Mouse (Mus musculus) adrenal gland, postnatal 4 days (tissue): Measurements from ENCODE around the gene Snd1. TPM values are rescaled to one million over a fixed set of nuclear protein-coding genes. Genes with fewer than 3 reads are reported as not detected.

ENCODE experiments used
- DNase-seq, 2 experiments: peaks; one replicate each; pipeline ENCODE4 v3.0.0; 2021 to 2022; ENCODE audit warnings: low spot score in 2 of 2, mixed read lengths in 2 of 2
- total RNA-seq, 2 experiments: library from RNA; stranded (reverse); gene quantifications; 2 replicates each; pipeline ENCODE4 v1.2.3; 2021

Gene Snd1
- total RNA-seq, 2 experiments from 2014 or later = 148 to 163 TPM

DNA sequence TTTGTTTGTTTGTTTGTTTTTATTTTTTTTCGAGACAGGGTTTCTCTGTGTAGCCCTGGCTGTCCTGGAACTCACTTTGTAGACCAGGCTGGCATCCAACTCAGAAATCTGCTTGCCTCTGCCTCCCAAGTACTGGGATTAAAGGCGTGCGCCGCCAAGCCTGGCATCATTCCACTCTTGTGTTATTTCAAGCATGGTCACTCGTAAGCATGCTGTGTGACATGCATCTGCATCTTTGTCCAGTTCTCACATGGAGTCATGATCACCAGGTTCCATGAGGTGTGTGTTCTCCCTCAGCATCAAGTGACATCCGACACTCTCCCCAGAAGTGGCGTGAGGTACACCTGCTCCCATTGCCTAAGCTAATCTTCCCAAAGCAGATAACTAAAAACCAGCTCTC, 460.8 kb downstream of the Snd1 start:
- no peak for DNase-seq

DNA sequence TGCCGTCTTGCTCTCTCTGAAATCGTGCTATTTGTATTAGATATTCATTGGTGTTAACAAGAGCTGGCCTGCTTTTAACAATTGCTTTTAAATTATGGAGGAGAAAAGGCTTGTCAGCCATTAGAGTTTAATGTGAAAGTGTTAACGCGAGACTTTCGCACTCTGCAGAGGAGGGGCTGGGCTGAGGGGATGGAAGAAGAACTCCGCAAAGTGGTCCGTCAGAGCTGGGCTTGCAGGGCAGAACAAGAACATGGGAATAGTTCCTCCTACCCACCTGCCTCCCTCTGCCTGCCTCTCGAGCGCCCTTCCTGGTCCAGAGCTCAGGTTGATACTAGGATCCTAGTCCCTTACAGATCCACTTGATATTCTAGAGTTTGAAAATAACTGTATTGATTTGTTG, 472.3 kb downstream of the Snd1 start:
- no peak for DNase-seq

DNA sequence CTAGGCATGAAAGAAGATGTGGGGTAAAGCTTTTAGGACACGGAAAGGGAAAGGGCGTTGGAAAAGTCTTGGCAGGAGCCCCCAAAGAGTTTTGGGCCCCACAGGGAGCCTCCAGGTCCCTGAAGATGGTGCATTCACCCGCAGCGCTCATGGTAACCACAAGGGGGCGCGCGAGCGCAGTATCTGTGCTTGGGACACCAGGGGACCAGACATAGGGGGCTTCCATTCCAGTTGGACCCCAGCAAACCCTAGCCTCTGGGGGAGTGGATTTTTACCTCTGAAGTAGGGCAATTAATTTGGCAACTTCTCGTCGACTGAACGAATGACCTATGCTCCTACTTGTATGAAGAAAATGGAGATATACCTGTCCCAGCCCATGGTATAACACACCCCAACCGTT, 474.3 kb downstream of the Snd1 start:
- DNase-seq = peak; percentile 50 to 60

DNA sequence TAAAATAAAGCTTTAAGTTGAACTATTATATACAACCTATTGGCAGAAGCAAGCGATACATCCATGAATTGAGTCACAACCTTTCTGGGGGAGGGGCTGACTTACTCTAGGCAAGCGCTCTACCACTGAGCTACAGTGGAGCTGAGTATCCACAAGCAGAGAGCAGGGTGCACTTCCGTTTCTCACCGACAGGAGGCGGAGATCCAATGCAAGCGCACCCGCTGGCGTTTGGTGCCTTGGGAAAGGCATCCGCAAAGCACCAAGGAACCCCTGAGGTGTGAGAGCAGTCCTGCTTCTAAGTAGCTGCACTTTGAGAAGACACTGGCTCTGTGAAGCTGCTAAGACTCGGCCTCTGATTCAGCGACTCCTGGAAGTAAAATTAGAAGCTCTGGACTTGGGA, 480.6 kb downstream of the Snd1 start:
- peak in 1 of 2 experiments; percentile 29 for DNase-seq

DNA sequence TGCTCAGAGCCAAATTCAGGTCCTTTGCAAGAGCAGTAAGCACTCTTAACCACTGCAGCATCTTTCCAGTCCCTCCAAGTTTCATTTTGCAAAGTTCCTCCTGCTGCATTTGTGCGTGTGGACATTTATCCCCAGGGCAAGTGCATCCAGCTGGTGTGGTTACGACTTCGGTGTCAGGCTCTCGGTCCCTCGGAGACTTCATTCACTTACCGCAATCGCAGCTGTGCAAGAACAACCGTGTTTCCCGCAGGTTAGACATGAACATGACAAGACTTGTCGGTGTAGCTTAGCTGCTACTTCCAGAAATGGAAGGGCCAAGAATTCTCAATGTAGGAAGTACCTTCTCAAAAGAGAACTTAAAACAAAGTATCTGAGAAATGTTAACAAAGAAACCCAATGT, 482.5 kb downstream of the Snd1 start:
- DNase-seq = no peak

DNA sequence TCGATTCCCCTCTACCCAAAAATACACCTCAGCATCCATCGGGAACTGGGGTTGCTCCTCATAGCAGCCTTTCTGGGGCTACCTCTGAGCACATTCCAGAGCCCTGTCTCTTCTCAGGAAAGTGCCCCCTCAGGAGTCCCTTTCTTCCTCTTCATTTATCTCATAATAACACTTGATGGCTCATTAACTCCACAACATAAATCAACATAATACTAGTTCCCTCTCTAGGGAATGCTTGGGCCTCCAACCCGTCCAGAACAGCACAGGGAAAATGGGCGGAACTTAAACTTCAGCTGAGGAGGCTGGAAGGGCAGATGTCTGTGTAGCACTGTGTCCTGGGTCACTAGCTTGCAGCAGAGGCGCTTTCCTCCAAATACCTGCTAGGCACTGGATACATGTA, 488.2 kb downstream of the Snd1 start:
- DNase-seq = no peak

DNA sequence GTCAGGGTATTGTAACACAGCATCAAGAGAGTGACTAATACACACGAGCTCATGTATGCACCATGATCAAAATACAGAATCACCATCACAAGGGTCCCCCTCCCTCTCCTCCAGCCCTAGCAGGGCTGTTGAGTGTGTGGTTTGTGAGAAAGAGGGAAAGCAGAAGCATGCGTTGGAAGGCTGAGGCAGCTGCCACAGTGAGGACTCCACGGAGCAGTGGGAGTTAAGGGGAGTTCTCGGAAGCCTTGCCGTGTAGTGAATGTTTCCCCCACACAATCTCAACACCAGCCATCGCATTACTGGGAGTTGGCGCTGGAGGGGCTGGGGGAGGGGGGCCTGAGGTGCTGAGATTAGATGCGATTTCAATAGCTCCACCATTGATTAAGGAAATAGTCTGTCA, 490.3 kb downstream of the Snd1 start:
- no peak for DNase-seq

DNA sequence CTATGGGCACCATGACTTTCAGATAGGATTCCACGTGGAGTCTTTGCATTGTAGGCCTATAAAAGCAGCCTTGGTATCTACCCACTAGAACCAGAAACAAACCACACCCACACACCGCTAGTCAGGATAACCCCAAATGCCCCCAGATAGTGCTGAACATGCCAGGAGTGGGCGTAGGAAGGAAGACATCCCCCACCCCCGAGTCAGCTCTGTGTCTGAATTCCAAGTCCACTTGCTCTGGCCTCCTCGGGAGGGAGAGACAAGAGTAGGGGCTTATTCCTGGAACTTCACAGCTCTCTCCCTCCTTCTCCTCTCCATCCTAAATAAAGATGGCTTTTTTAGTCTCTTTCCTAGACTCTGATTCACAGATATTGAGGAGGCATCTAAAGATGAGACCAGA, 494.7 kb downstream of the Snd1 start:
- DNase-seq = no peak

DNA sequence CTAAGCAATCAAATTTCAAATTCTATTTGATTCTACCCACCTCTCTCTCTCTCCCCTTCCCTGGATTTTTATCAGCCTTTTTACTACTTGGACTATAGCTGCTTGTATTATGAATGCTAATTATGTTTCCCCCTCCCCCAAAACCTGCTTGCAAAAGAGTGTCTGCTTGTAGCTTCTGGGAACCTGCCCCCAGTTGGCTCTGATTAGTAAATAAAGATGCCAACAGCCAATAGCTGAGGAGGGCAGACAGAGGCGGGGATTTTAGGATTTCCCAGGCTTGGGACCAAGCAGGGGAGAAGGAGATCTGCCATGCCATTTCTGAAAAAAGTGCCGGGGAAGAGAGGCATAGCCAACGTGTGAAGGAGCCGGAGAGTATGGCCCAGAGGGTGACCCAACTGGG, 495.8 kb downstream of the Snd1 start:
- no peak for DNase-seq

DNA sequence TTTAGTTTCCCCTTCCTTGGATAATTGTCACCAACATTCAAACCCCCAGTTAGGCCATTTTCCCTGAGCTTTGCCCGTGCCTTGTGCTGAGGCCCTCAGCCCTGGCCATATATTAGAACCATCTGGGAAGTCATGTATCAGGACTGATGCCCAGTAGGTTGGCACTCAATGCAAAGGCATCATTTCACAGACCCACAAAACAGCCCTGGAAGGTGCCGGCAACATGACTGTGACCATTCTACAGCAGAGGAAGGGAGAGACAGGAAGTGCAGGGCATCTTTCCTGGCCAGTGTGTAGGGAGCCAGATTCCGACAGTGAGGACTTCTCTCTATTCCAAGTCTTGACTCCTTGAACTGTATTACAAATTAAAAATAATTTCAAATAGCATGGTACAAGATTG, 499.6 kb downstream of the Snd1 start:
- no peak for DNase-seq

DNA sequence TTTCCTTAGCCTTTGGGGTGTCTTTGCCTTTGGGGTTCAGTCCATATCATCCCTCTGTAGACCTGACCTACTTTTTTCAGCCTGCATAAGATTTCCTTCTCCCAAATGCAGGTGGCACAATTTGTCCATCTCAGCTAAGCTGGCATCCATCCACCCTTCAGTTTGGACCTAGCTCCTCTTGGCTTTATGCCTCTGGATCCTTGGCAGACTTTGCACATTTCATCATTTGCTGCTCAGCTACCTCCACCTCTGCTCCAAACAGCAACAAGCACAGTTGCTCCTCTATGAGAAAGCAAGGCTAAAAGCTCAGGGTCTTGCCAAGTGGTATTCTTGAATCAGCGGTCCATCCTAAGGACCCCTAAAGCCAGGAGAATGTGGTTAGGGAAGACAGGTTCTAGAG, 500.2 kb downstream of the Snd1 start:
- no peak for DNase-seq

DNA sequence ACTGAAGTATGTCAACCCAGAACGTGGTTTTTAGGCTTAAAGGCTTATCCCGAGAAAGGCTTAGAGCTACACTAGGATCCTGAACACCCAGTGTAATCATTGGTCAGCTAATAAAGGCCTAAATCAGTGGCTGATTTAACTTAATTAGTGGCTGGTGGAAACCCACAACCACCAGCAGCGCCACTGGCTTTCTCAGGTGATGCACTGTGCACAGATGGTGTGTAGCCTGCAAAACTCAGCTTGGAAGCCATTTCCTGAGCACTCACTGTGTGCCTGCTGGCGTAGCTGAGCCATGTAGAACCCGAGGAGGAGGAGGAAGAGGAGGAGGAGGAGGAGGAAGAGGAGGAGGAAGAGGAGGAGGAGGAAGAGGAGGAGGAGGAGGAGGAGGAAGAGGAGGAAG, 503.1 kb downstream of the Snd1 start:
- no peak for DNase-seq

DNA sequence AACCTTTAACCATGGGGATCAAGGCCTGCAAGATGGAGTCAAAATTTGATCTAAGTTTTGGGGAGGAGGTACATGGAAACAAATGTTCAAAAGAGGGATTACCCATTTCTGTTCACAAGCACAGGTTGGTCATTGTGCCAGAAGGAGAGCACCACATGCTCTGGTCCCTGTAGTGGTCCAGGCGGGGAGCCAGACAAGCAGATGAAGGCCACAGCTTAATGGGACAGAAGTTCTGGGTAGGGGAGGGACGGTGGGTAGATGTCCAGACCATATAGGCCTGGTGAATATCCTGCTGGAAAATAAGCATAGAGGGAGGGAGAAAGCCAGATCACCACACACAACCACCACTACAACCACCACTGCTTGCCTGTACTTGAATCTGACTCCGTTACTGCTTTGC, 503.9 kb downstream of the Snd1 start:
- DNase-seq = no peak

DNA sequence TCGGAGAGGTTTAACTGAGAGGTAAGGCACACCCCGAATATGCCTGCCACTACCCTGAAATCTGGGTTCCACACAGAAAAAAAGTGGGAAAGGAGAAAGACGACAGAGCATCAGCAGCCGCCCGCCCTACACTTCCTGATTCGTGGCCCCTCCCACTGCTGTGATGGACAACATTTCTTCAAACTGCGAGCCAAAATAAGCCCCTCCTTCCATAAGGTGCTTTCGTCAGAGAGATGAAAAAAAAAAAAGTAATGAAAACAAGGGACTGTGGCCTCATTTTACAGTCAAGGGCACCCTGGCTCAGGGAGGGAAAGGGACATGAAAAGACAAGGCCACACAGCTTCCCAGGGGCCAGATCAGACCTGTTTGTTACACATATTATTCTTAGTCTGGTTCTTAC, 504.6 kb downstream of the Snd1 start:
- DNase-seq = no peak

DNA sequence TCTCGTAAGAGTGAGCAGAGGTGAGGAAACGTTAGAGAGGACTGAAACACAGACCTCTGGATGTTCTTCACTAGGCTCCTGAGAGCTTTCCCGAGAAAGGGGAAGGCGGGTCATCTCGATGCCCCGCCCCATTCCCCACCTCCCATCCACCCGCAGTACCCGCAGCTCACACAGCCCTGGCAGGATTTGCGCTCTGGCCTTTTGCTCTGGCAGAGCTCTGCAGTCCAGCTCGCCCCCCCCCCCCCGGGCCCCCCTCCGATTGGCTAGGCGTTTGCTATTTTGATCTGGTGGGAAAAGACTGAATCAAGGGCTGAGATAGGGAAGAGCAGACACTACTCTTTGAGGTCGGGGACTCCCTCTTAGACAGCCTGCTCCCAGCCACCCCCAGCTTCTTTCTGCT, 505.3 kb downstream of the Snd1 start:
- no peak for DNase-seq

DNA sequence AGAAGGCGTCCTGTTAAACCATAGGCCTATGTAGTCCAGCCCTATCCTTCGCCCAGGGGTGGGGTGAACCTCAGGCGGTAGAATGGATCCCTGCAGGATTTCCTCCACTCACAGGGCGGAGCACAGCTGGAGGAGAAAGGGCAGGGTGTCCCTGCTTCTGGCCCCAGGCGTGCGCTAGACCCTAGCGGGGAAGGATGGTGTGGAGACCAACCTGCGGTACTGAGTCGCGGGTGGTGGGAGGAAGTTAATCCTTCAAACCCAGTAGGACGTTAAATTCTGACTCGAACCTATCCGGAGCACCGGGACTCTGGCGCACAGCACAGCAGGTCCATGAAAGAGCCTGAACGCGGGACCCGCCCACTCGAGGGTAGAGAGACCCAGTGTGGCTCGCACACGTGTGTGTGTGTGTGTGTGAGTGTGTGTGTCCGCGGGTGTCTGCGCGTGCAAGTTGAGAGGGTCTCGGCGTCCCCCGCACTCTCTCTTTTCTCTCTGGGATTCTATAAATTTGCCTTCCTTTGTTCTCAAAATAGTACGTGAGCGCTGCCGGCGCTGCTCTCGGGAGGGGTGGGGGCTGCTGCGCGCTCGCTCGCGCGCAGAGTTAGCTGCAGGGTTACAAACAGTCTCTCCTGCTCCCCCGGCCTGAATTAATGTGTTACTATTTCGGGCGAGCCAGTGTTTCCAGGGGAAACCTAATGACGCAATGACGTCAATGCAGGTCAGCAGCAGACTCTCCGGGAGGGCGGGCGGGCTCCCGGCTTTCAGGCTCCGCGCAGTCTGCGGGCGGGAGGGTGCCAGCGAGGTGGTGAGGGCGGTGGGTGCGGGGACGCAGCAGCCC, 506.0 kb downstream of the Snd1 start:
- no peak for DNase-seq

DNA sequence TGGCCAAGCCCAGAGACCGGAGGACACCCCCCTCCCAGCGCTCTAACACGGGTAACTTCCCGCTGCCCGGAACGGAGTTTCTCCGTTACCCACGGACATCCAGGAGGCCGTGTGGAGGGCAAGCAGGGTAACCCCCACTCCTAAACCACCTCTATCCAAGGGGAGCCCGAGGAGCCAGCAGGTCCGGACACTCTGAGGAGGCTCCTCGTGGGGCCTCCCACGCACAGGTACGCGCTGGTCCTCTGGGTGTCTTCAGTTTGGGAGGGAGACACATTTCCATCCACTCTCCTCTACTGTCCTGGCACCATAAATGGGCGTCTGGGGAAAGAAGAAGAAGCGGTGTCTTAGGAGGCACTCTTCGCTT, 506.6 kb downstream of the Snd1 start:
- no peak for DNase-seq

DNA sequence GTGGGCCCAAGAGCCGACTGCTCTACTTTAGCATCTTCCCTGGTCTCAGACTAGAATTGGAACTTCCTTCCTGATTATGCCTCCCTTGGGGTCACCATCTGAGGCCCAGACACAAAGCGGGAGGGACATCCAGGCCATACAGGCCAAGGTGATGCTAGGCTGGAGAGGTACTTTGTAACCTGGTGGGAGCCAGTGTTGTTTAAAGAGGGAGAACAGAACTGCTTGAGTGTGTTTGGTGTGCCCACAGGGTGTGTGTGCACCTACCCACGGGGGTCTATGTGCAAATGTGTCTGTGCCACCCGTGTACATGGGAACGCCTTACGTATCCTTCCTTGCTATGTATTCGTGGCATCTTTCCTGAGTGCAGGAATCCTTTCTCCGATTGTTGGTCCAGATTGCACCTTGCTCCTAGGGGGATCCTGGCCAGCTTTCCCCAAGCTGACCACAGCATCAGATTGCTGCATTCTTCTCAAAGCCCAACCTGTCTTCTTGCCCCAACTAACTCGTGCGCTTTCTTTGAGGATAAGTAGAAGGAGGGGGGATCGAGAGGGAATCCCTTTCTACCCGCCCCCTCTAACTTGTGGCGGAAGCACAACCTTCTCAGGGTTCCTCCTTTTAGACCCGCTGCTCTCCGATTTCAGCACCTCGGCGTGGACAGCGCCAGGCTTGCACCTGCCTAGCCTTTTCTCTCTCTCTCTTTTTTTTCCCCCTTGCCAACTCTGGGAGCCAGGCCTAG, 507.2 kb downstream of the Snd1 start:
- peak in 1 of 2 experiments; percentile 46 for DNase-seq

DNA sequence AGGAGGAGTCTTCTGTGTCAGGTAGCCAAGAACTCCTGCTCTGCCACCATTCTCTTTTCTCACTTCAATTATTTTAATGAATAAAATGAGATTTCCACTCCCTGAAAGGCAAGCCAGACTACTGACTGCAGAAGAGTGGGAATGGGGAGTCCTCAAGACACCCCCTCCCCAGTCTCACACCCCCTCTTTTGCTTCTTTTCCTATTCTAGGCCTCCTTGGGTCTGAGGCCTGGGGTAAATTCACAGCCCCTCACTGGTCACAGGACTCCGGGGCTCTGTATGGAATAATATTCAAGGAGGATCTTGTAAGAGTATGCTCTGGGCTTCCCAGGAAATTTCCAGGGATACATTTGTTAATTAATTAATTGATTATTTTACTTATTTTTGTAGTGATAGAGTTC, 507.9 kb downstream of the Snd1 start:
- no peak for DNase-seq
